In genomic region chr9:44379054-44379834, GRCm38 (mm10) we compare ENCODE assay signal across 8 mouse cellular contexts. TPM values are rescaled to one million over a fixed set of nuclear protein-coding genes. Genes with fewer than 3 reads are reported as not detected.
DNase-seq lines count a peak whose midpoint lies in the region; ATAC-seq and TF ChIP-seq lines count a peak whose summit lies in the region.

Gene Hyou1 (plus strand): TSS chr9:44379490.

- H3K27me3 ChIP-seq in forebrain, embryonic 10.5 days (ENCODE audit: poor library complexity, severe bottlenecking): no peaks in the 10 kb centered on the region
- H3K27me3 ChIP-seq in heart, embryonic 15.5 days: no peaks in the 10 kb centered on the region
- no peaks in the 10 kb centered on the region for H3K27me3 ChIP-seq in liver, embryonic 14.5 days (ENCODE audit: control insufficient read depth, insufficient read depth, low read length)
- H3K27me3 ChIP-seq in neural tube, embryonic 11.5 days (ENCODE audit: control insufficient read depth, insufficient read depth, low read length): no peaks in the 10 kb centered on the region
- H3K27me3 ChIP-seq in stomach, postnatal 0 days (ENCODE audit: control insufficient read depth, insufficient read depth, low read length): no peaks in the 10 kb centered on the region

- 0 out of 2 replicates have a peak, but pooled peaks have one; percentile 17 for TF ChIP-seq EP300 in liver, embryonic 14.5 days (IDR thresholded peaks at IDR 0.05; ENCODE audit: low read depth)
- no peak for TF ChIP-seq EP300 in stomach, postnatal 0 days (optimal IDR thresholded peaks at IDR 0.05)

- H3K27ac ChIP-seq in forebrain, embryonic 10.5 days: peak within 1 kb of the TSS; percentile 90
- H3K27ac ChIP-seq in heart, embryonic 15.5 days: peak within 1 kb of the TSS; percentile 78
- peak within 1 kb of the TSS; percentile 86 for H3K27ac ChIP-seq in liver, embryonic 14.5 days
- peak within 1 kb of the TSS; percentile 72 for H3K27ac ChIP-seq in neural tube, embryonic 11.5 days (ENCODE audit: low read depth, low read length)
- peak within 1 kb of the TSS; percentile 88 for H3K27ac ChIP-seq in stomach, postnatal 0 days (replicated peaks)

- peak within 1 kb of the TSS; percentile 84 for H3K9ac ChIP-seq in heart, embryonic 15.5 days
- H3K9ac ChIP-seq in liver, embryonic 14.5 days (replicated peaks): peak within 1 kb of the TSS; percentile 90
- H3K9ac ChIP-seq in neural tube, embryonic 11.5 days (ENCODE audit: low read length): peak within 1 kb of the TSS; percentile 85
- H3K9ac ChIP-seq in stomach, postnatal 0 days (ENCODE audit: low read length): peak within 1 kb of the TSS; percentile 87

- peak; percentile 35; the same call in 1 of the 2 replicates for TF ChIP-seq CTCF in liver, embryonic 14.5 days (IDR thresholded peaks at IDR 0.05; ENCODE audit: low read depth)
- peak; percentile 61 for TF ChIP-seq CTCF in stomach, postnatal 0 days (IDR thresholded peaks at IDR 0.05; ENCODE audit: low read depth)

- H3K4me1 ChIP-seq in forebrain, embryonic 10.5 days: peaks cover 30% of the 10 kb centered on the region
- H3K4me1 ChIP-seq in heart, embryonic 15.5 days (replicated peaks): peaks cover 15% of the 10 kb centered on the region
- peaks cover 15 to 18% of the 10 kb centered on the region in 2 experiments for H3K4me1 ChIP-seq in liver, embryonic 14.5 days (replicated peaks; ENCODE audit: control insufficient read depth in 2 of 2, insufficient read depth in 2 of 2, low read length in 1 of 2)
- H3K4me1 ChIP-seq in neural tube, embryonic 11.5 days (ENCODE audit: control insufficient read depth, insufficient read depth, low read length): peaks cover 12% of the 10 kb centered on the region
- H3K4me1 ChIP-seq in stomach, postnatal 0 days (replicated peaks; ENCODE audit: control insufficient read depth, insufficient read depth): peaks cover 3% of the 10 kb centered on the region; the same call in 1 of the 2 replicates

- H3K36me3 ChIP-seq in forebrain, embryonic 10.5 days (replicated peaks): peaks cover 39% of the 10 kb centered on the region
- peaks cover 35% of the 10 kb centered on the region for H3K36me3 ChIP-seq in heart, embryonic 15.5 days
- H3K36me3 ChIP-seq in liver, embryonic 14.5 days (replicated peaks; ENCODE audit: control insufficient read depth, insufficient read depth, low read depth): peaks cover 27% of the 10 kb centered on the region
- H3K36me3 ChIP-seq in neural tube, embryonic 11.5 days (ENCODE audit: control insufficient read depth, insufficient read depth, low read length): peaks cover 23% of the 10 kb centered on the region
- peaks cover 14% of the 10 kb centered on the region for H3K36me3 ChIP-seq in stomach, postnatal 0 days (ENCODE audit: control insufficient read depth, insufficient read depth, low read length)

- H3K9me3 ChIP-seq in forebrain, embryonic 10.5 days: no peaks in the 10 kb centered on the region
- no peaks in the 10 kb centered on the region for H3K9me3 ChIP-seq in heart, embryonic 15.5 days (replicated peaks)
- no peaks in the 10 kb centered on the region for H3K9me3 ChIP-seq in liver, embryonic 14.5 days (ENCODE audit: control insufficient read depth, low read length)
- H3K9me3 ChIP-seq in neural tube, embryonic 11.5 days (ENCODE audit: control insufficient read depth, low read length): no peaks in the 10 kb centered on the region
- no peaks in the 10 kb centered on the region for H3K9me3 ChIP-seq in stomach, postnatal 0 days (ENCODE audit: control insufficient read depth, low read length)

- H3K4me3 ChIP-seq in forebrain, embryonic 10.5 days: peak within 1 kb of the TSS; percentile 76
- H3K4me3 ChIP-seq in heart, embryonic 15.5 days: peak within 1 kb of the TSS; percentile 71
- peak within 1 kb of the TSS; percentile 82 to 92 for H3K4me3 ChIP-seq in liver, embryonic 14.5 days (ENCODE audit: insufficient read depth in 1 of 2, low read depth in 2 of 2, low read length in 2 of 2)
- H3K4me3 ChIP-seq in neural tube, embryonic 11.5 days (ENCODE audit: low read depth, low read length): peak within 1 kb of the TSS; percentile 69
- peak within 1 kb of the TSS; percentile 79 for H3K4me3 ChIP-seq in stomach, postnatal 0 days (ENCODE audit: low read depth, low read length)

- peak within 1 kb of the TSS; percentile 91 for H3K4me2 ChIP-seq in heart, embryonic 15.5 days
- H3K4me2 ChIP-seq in liver, embryonic 14.5 days (ENCODE audit: low read depth): peak within 1 kb of the TSS; percentile 99
- H3K4me2 ChIP-seq in neural tube, embryonic 11.5 days (ENCODE audit: low read depth): peak within 1 kb of the TSS; percentile 89
- H3K4me2 ChIP-seq in stomach, postnatal 0 days (replicated peaks; ENCODE audit: low read depth): peak within 1 kb of the TSS; percentile 94

- peak; percentile 98 for ATAC-seq in heart, embryonic 15.5 days (replicated peaks; ENCODE audit: insufficient number of reproducible peaks, insufficient read depth, low FRiP score, low read depth)
- ATAC-seq in liver, embryonic 14.5 days (ENCODE audit: insufficient read depth): peak; percentile 94
- peak; percentile 97 for ATAC-seq in neural tube, embryonic 11.5 days (ENCODE audit: insufficient read depth, low FRiP score, low TSS enrichment)
- peak; percentile 97 for ATAC-seq in stomach, postnatal 0 days (ENCODE audit: low FRiP score, low TSS enrichment)

- under 1% methylated on average over 83 of the region's 83 CpGs for WGBS in forebrain, embryonic 10.5 days
- under 1% methylated on average over 83 of the region's 83 CpGs for WGBS in heart, embryonic 15.5 days
- under 1% methylated on average over 83 of the region's 83 CpGs for WGBS in liver, embryonic 14.5 days (ENCODE audit: insufficient replicate concordance)
- under 1% methylated on average over 83 of the region's 83 CpGs for WGBS in neural tube, embryonic 11.5 days
- WGBS in stomach, postnatal 0 days: under 1% methylated on average over 83 of the region's 83 CpGs

- DNase-seq in CD8-positive naive resting alpha-beta T cell, adult 2 months (ENCODE audit: low read depth in 2 of 2, low spot score in 2 of 2): peak; percentile 99 to 100
- peak; percentile 91 for DNase-seq in c-Kit-positive CD71-negative TER-119-negative erythroid progenitor cells, embryonic 14.5 days (ENCODE audit: low read depth)
- peak; percentile 99 for DNase-seq in forebrain, embryonic 10.5 days (ENCODE audit: extremely low spot score, low spot score)
- DNase-seq in kidney, postnatal 25 days: peak; percentile 99 to 100
- DNase-seq in liver, embryonic 14.5 days (ENCODE audit: low read depth in 3 of 3, low spot score in 3 of 3): peak; percentile 93 to 94 (median 93)
- peak; percentile 100 for DNase-seq in neural tube, embryonic 11.5 days (ENCODE audit: low spot score)
- peak; percentile 100 for DNase-seq in stomach, postnatal 0 days (ENCODE audit: low spot score)

RNA-seq across cellular contexts. Expression of gene Hyou1, which starts in this region (rescaled TPM):
- polyA plus RNA-seq in forebrain, embryonic 10.5 days (2016; fragmentation: Nextera tagmentation; extraction: Ambion mirVana): 38.7 and 43.7 TPM in 2 replicates
- 14.3 and 18.1 TPM in 2 replicates for polyA plus RNA-seq in heart, embryonic 15.5 days (2015; fragmentation: Nextera tagmentation; extraction: Ambion mirVana)
- polyA plus RNA-seq in liver, embryonic 14.5 days (2012; rRNA removed): 12.5 and 16.5 TPM in 2 replicates
- 12.5 and 12.8 TPM in 2 replicates for polyA plus RNA-seq in liver, embryonic 14.5 days (2014; fragmentation: Nextera tagmentation; extraction: Ambion mirVana)
- polyA plus RNA-seq in neural tube, embryonic 11.5 days (2014; fragmentation: Nextera tagmentation; extraction: Ambion mirVana): 36.7 and 38.8 TPM in 2 replicates
- 18.0 and 18.5 TPM in 2 replicates for polyA plus RNA-seq in stomach, postnatal 0 days (2015; fragmentation: Nextera tagmentation; extraction: Ambion mirVana)

Comparison
In these comparisons a context has a peak if more than half of its experiments do, and no peak if none do; other contexts are left out.
1. Peak in every context shown above with its lines: DNase-seq, ATAC-seq, H3K4me3 ChIP-seq and H3K27ac ChIP-seq.